Mouse (Mus musculus): Measurements from ENCODE around the gene Sept9. TPM values are rescaled to one million over a fixed set of nuclear protein-coding genes. Genes with fewer than 3 reads are reported as not detected.

Sept9 gene
- polyA plus RNA-seq, 1 experiment from 2014 or later: 265 TPM

- H3K27me3 ChIP-seq (ENCODE audit: low read depth, poor library complexity, severe bottlenecking): no peaks in the 10 kb centered on the region
- H3K36me3 ChIP-seq: peaks cover 20% of the 10 kb centered on the region
- H3K4me3 ChIP-seq: no peak overlapping the region
- 80% methylated on average over 9 of the region's 9 CpGs for WGBS
- no peaks in the 10 kb centered on the region for H3K9me3 ChIP-seq (replicated peaks)
- no peak overlapping the region for H3K27ac ChIP-seq
- H3K4me1 ChIP-seq: peaks cover 16% of the 10 kb centered on the region
- DNase-seq (ENCODE audit: low spot score): no peak
Observed at GRCm38 (mm10) chr11:117163098-117163497, 36.4 kb upstream of the Sept9 start.

DNA sequence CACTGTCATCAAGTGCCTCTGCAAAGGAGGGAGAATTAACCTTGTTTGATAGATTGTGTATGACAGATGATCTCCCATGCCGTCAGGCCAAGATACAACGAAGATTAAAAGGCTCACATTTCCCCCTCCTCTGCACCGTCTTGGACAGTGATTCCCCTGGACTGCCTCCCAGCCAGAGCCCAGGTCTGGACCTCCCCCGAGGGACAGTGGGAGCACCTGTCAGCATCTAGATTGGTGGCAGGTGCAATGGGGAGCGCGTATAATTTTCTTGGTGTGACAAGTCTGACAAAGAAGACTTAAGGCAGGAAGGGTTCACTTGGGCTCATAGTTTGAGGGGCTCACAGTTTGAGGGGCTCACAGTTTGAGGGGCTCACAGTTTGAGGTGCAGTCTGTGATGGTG lies 35.7 kb upstream of the Sept9 start:
- Histone ChIP-seq H3K27ac (no peak overlapping the region), H3K9me3 (replicated peaks) (no peaks in the 10 kb centered on the region), H3K27me3 (ENCODE audit: low read depth, poor library complexity, severe bottlenecking) (no peaks in the 10 kb centered on the region), H3K4me1 (peaks cover 16% of the 10 kb centered on the region), H3K36me3 (peaks cover 13% of the 10 kb centered on the region), H3K4me3 (no peak overlapping the region)
- 87% methylated on average over 6 of the region's 6 CpGs for WGBS
- no peak for DNase-seq (ENCODE audit: low spot score)

GRCm38 (mm10) chr11:117168278-117169087 lies 31.0 kb upstream of the Sept9 start:
- H3K4me3 ChIP-seq: no peak overlapping the region
- H3K36me3 ChIP-seq: no peaks in the 10 kb centered on the region
- no peaks in the 10 kb centered on the region for H3K9me3 ChIP-seq (replicated peaks)
- no peaks in the 10 kb centered on the region for H3K27me3 ChIP-seq (ENCODE audit: low read depth, poor library complexity, severe bottlenecking)
- 88% methylated on average over 20 of the region's 20 CpGs for WGBS
- no peak for DNase-seq (ENCODE audit: low spot score)
- H3K4me1 ChIP-seq: peaks cover 7% of the 10 kb centered on the region
- H3K27ac ChIP-seq: no peak overlapping the region

DNA sequence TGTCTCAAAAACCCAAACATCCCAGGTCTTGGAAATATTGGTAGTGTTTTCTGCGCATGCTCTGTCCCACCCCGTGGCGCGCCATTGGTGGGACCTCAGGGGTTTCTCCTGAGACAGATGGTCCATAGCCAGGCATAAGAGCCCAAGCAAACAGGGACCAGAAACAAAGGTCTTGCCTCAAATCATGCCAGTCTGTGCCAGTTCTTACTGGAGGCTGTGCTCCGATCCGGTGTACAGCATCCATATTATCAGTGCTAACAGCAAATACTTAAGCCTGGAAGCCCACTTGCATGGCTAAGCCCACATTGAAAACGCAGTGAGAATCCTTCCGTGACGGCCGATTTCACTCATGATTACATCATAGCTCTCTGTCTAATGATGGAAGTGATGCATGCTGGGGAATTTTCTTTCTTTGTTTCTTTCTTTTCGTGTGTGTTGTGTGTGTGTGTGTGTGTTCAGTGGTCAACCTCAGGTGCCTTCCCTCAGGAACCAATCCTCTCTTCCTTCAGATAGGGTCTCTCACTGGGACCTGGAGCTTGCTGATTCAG lies 30.3 kb upstream of the Sept9 start:
- peaks cover 13% of the 10 kb centered on the region for H3K4me1 ChIP-seq
- 92% methylated on average over 11 of the region's 11 CpGs for WGBS
- no peak for DNase-seq (ENCODE audit: low spot score)
- H3K9me3 ChIP-seq (replicated peaks): no peaks in the 10 kb centered on the region
- H3K4me3 ChIP-seq: no peak overlapping the region
- no peaks in the 10 kb centered on the region for H3K36me3 ChIP-seq
- no peaks in the 10 kb centered on the region for H3K27me3 ChIP-seq (ENCODE audit: low read depth, poor library complexity, severe bottlenecking)
- H3K27ac ChIP-seq: no peak overlapping the region

GRCm38 (mm10) chr11:117169801-117170565 lies 29.5 kb upstream of the Sept9 start:
- 90% methylated on average over 19 of the region's 19 CpGs for WGBS
- no peak overlapping the region for H3K27ac ChIP-seq
- no peak overlapping the region for H3K4me3 ChIP-seq
- H3K36me3 ChIP-seq: no peaks in the 10 kb centered on the region
- no peaks in the 10 kb centered on the region for H3K27me3 ChIP-seq (ENCODE audit: low read depth, poor library complexity, severe bottlenecking)
- peaks cover 21% of the 10 kb centered on the region for H3K4me1 ChIP-seq
- no peak for DNase-seq (ENCODE audit: low spot score)
- H3K9me3 ChIP-seq (replicated peaks): no peaks in the 10 kb centered on the region

DNA sequence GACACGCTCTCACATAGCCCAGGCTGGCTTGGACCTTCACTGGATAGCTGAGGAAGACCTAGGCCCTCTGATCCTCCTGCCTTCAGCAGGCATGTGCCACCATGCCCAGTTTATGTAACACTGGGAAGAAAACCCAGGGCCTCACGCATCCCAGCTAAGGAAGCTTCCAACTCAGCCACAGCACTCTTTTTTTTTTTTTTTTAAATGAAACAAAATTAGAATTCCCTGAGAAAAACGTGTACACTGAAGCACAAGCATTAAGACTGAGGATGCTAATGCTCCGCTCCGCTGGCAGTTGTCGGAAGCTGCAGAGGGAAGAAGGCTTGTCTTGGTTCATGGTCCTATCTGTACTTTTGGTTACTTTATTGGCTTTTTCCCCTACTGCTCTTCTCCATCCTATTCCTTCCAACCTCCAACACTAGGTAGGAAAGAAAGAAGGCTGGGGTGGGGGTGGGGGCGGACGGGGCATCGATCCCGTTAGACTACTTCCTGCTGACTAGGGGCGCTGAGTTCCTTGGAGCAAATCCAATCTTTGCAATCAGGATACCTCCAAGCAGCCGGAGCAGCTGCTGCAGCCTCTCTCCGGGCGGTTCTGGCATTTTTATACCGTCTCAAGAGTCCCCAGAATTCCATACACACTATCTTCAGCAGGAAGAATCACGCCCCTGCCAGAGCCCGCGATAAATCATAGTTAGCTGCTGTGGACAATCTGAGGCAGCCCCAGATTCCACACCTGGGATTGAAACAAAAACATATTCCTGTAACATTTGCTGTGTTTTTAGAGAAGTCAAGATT lies 25.2 kb upstream of the Sept9 start:
- Histone ChIP-seq H3K4me1 (peaks cover 31% of the 10 kb centered on the region), H3K36me3 (no peaks in the 10 kb centered on the region), H3K27me3 (ENCODE audit: low read depth, poor library complexity, severe bottlenecking) (no peaks in the 10 kb centered on the region), H3K9me3 (replicated peaks) (no peaks in the 10 kb centered on the region), H3K27ac (peak overlapping the region; percentile 42), H3K4me3 (peak overlapping the region; percentile 37)
- 57% methylated on average over 18 of the region's 18 CpGs for WGBS
- no peak for DNase-seq (ENCODE audit: low spot score)

- Histone ChIP-seq H3K4me1 (peaks cover 31% of the 10 kb centered on the region), H3K9me3 (replicated peaks) (no peaks in the 10 kb centered on the region), H3K27ac (peak overlapping the region; percentile 42), H3K36me3 (no peaks in the 10 kb centered on the region), H3K4me3 (peak overlapping the region; percentile 37), H3K27me3 (ENCODE audit: low read depth, poor library complexity, severe bottlenecking) (no peaks in the 10 kb centered on the region)
- 43% methylated on average over 15 of the region's 15 CpGs for WGBS
- DNase-seq (ENCODE audit: low spot score): peak; percentile 50
Observed at GRCm38 (mm10) chr11:117174924-117175323, 24.5 kb upstream of the Sept9 start.

DNA sequence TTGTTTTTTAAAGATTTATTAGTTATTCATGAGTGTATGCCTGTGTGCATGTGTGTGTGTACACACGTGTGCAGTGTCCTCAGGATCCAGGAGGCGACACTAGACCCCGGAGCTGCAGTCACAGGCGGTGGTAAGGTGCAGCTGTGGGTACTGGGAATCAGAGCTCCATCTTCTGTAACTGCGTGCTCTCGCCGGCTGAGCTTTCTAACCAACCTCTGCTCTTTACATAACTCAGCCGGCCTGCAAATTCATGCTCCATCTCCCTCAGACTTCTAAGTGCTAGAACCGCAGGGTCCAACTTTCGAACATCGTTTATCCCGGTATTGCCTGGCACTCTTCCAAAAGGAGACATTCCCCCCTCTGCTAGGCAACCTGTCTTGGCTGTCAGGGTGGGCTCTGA lies 24.0 kb upstream of the Sept9 start:
- no peak for DNase-seq (ENCODE audit: low spot score)
- WGBS: 92% methylated on average over 12 of the region's 12 CpGs
- no peak overlapping the region for H3K4me3 ChIP-seq
- H3K36me3 ChIP-seq: no peaks in the 10 kb centered on the region
- peaks cover 31% of the 10 kb centered on the region for H3K4me1 ChIP-seq
- H3K27me3 ChIP-seq (ENCODE audit: low read depth, poor library complexity, severe bottlenecking): no peaks in the 10 kb centered on the region
- no peak overlapping the region for H3K27ac ChIP-seq
- H3K9me3 ChIP-seq (replicated peaks): peaks cover 3% of the 10 kb centered on the region; the same call in 1 of the 2 replicates

DNA sequence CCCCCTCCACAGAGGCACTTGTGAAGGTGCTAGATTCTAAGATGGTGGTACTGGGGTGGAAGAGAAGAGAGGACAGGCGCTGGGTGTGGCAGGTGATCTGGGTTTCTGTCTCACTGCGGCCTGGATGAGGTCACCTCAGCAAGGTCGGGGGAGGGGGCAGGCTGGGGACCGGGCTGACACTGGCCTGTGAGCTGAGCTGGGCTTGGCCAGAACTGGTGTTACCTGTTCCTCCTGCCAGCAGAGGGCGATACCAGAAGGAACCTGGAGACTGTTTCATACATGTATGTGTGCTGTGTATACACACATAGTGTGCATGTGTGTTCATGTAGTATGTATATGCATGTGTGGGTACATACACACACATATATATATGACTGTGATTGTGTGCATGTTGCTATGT lies 23.2 kb upstream of the Sept9 start:
- DNase-seq (ENCODE audit: low spot score): peak; percentile 61
- peaks cover 3% of the 10 kb centered on the region; the same call in 1 of the 2 replicates for H3K9me3 ChIP-seq (replicated peaks)
- no peak overlapping the region for H3K4me3 ChIP-seq
- H3K4me1 ChIP-seq: peaks cover 31% of the 10 kb centered on the region
- H3K36me3 ChIP-seq: no peaks in the 10 kb centered on the region
- no peaks in the 10 kb centered on the region for H3K27me3 ChIP-seq (ENCODE audit: low read depth, poor library complexity, severe bottlenecking)
- 43% methylated on average over 5 of the region's 5 CpGs for WGBS
- peak overlapping the region; percentile 36; the same call in 1 of the 2 replicates for H3K27ac ChIP-seq

GRCm38 (mm10) chr11:117176900-117177299 lies 22.6 kb upstream of the Sept9 start:
- no peak for DNase-seq (ENCODE audit: low spot score)
- no peaks in the 10 kb centered on the region for H3K27me3 ChIP-seq (ENCODE audit: low read depth, poor library complexity, severe bottlenecking)
- H3K36me3 ChIP-seq: no peaks in the 10 kb centered on the region
- peaks cover 31% of the 10 kb centered on the region for H3K4me1 ChIP-seq
- no peak overlapping the region for H3K4me3 ChIP-seq
- H3K27ac ChIP-seq: peak overlapping the region; percentile 59; the same call in 1 of the 2 replicates
- WGBS: 85% methylated on average over 5 of the region's 5 CpGs
- peaks cover 3% of the 10 kb centered on the region; the same call in 1 of the 2 replicates for H3K9me3 ChIP-seq (replicated peaks)

DNA sequence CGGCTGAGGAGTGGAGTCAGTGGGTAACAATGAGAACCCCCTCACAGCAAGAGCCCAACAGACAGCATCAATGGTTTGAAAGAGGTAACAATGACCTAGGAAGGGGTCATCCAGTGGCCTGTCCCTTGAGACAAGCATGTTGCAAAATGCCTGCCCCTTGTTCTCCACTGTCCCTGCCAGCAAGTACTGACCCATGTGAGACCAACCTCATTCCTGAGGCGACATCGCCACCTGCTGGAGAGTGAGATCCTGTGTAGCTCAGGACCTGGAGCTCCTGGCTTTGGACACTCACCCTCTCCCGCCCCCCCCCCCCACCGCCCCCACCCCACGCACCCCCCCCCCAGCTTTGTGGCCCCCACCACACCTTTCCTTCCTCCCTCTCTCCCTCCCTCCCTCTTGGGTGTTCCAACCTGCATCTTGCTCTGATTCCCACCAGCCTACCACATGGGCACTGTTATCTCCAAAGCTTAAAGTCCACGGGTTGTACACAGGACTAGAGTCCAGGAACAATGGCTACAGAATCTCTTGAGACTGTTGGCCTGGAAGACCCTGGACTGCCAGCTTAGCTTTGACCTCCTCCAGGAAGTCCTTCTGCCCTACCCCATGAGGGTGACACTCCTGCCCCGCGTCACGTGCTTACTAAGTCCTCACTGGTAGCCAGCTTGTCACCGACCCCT lies 22.0 kb upstream of the Sept9 start:
- Histone ChIP-seq H3K9me3 (replicated peaks) (peaks cover 5% of the 10 kb centered on the region; the same call in 1 of the 2 replicates), H3K4me3 (no peak overlapping the region), H3K27me3 (ENCODE audit: low read depth, poor library complexity, severe bottlenecking) (no peaks in the 10 kb centered on the region), H3K4me1 (peaks cover 31% of the 10 kb centered on the region), H3K36me3 (no peaks in the 10 kb centered on the region), H3K27ac (peak overlapping the region; percentile 59; the same call in 1 of the 2 replicates)
- 64% methylated on average over 8 of the region's 11 CpGs for WGBS
- DNase-seq (ENCODE audit: low spot score): peak; percentile 92

- no peak for DNase-seq (ENCODE audit: low spot score)
- Histone ChIP-seq H3K4me1 (peaks cover 24% of the 10 kb centered on the region), H3K9me3 (replicated peaks) (peaks cover 5% of the 10 kb centered on the region; the same call in 1 of the 2 replicates), H3K4me3 (no peak overlapping the region), H3K36me3 (no peaks in the 10 kb centered on the region), H3K27me3 (ENCODE audit: low read depth, poor library complexity, severe bottlenecking) (no peaks in the 10 kb centered on the region), H3K27ac (no peak overlapping the region)
- 87% methylated on average over 5 of the region's 5 CpGs for WGBS
Observed at GRCm38 (mm10) chr11:117179902-117180301, 19.6 kb upstream of the Sept9 start.
